Mouse (Mus musculus): ENCODE data around the gene Pspc1.

GRCm38 (mm10) chr14:56784575-56784974, 6.5 kb upstream of the Pspc1 start:
- TF ChIP-seq CTCF (IDR thresholded peaks at IDR 0.05) = no peak
- no peak for TF ChIP-seq EP300 (IDR thresholded peaks at IDR 0.05; ENCODE audit: insufficient read depth, low read depth, low read length)
- TF ChIP-seq POLR2A (IDR thresholded peaks at IDR 0.05; ENCODE audit: insufficient read depth, low read depth, low read length) = no peak
